Mouse (Mus musculus): Measurements from ENCODE around the gene Poc1a. TPM values are rescaled to one million over a fixed set of nuclear protein-coding genes. Genes with fewer than 3 reads are reported as not detected.

Poc1a gene
- total RNA-seq (2012; rRNA removed) (42.7 and 46.7 TPM in 2 replicates), total RNA-seq (2014; rRNA removed) (24.2 and 24.5 TPM in 2 replicates), polyA plus RNA-seq (2012; ENCODE audit: insufficient read length, low read depth) (31.9 and 39.8 TPM in 2 replicates)

DNA sequence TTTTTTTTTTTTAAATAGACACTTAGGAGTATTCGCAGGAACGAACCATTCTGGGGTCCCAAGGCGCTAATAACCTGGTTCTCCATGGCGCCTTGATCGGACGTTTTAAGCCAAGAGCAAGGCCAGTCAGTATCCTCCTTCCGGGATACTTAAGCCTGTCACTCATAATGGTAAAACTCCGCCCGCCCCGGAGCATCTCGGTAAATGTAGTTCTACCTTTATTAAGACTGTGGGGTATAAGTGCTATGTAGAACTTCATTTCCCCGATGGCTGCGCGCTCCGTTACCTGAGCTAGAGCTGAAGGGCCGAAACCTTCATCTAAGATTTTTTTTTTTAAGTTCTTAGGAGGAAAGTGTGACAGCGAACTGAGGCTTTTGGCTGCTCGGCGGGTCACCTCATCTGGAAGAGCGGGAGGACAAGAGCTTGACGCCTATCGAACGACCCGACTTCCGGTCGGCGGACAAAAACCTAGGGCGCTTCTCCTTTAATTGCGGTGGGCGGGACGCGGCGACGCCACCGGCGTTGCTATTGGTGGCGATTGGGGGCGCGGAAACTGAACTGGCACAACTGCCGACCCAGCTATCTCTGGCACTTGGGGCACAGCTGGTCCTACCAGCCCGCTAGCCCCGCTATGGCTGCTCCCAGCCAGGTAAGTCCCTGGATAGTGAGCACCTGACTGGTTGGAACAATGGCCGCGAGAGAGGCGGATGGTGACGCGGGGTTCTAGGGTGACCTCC, at the start of gene Poc1a:
TSS of gene Poc1a (plus strand) at position 254 of the 737 bp plus-strand sequence.
- Histone ChIP-seq H3K4me1 (ENCODE audit: control insufficient read depth in 1 of 2, insufficient read depth in 2 of 2) (peaks cover 4 to 20% of the 10 kb centered on the region in 2 experiments), H3K9ac (ENCODE audit: insufficient read depth, low read depth) (peak within 1 kb of the TSS; percentile 100), H3K36me3 (replicated peaks in 1 of 2; ENCODE audit: control insufficient read depth in 1 of 2, insufficient read depth in 1 of 2, low read length in 1 of 2) (peaks cover 11 to 30% of the 10 kb centered on the region in 2 experiments), H3K27ac (ENCODE audit: insufficient read depth, low read depth) (peak within 1 kb of the TSS; percentile 49; the same call in 1 of the 2 replicates), H3K79me2 (replicated peaks; ENCODE audit: control insufficient read depth, extremely low read depth, insufficient read depth, poor library complexity, severe bottlenecking) (peaks cover 7% of the 10 kb centered on the region), H3K9me3 (replicated peaks; ENCODE audit: low read length) (no peaks in the 10 kb centered on the region), H3K27me3 (replicated peaks) (no peaks in the 10 kb centered on the region), H3K4me2 (ENCODE audit: insufficient read depth, low read depth, poor library complexity, severe bottlenecking) (peak within 1 kb of the TSS; percentile 93), H3K4me3 (replicated peaks in 1 of 3; ENCODE audit: low read depth in 2 of 3, low read length in 2 of 3, poor library complexity in 1 of 3) (peak within 1 kb of the TSS; percentile 81 to 92 (median 87))
- dilution Hi-C loops (cut with MboI; ENCODE audit: extremely low pct_ligation_motif_present, extremely low pct_unique_long_range_greater_than_20kb, low sequenced_read_pairs) = no loop called here
- in situ Hi-C loops (cut with MboI; ENCODE audit: low pct_ligation_motif_present, low pct_unique_long_range_greater_than_20kb, low sequenced_read_pairs) = loop anchor here (5.0 kb wide), 1 partner anchor 64 kb away; no protein-coding TSS in a partner anchor
- TF ChIP-seq UBTF (IDR thresholded peaks at IDR 0.05; ENCODE audit: low read depth, low read length) = no peak
- TF ChIP-seq TCF12 (IDR thresholded peaks at IDR 0.05; ENCODE audit: low read depth, low read length) = no peak; the same call in 1 of the 2 replicates
- TF ChIP-seq CTCF (conservative IDR thresholded peaks at IDR 0.05 in 1 of 2, IDR thresholded peaks at IDR 0.05 in 1 of 2; ENCODE audit: low read depth in 2 of 2, low read length in 2 of 2) = no peak
- peak; percentile 95 for TF ChIP-seq SIN3A (IDR thresholded peaks at IDR 0.05; ENCODE audit: low read length)
- peak; percentile 65 for TF ChIP-seq CHD2 (IDR thresholded peaks at IDR 0.05; ENCODE audit: low read length)
- TF ChIP-seq ZMIZ1 (IDR thresholded peaks at IDR 0.05; ENCODE audit: low read depth, low read length) = peak; percentile 59
- TF ChIP-seq MYC (IDR thresholded peaks at IDR 0.05; ENCODE audit: low read depth, low read length) = no peak; the same call in 1 of the 2 replicates
- TF ChIP-seq HCFC1 (IDR thresholded peaks at IDR 0.05; ENCODE audit: low read depth, low read length) = peak; percentile 98
- TF ChIP-seq ZKSCAN1 (IDR thresholded peaks at IDR 0.05; ENCODE audit: borderline replicate concordance, low read depth, low read length) = no peak
- no peak for TF ChIP-seq PAX5 (IDR thresholded peaks at IDR 0.05; ENCODE audit: low read length)
- peak; percentile 35; the same call in 1 of the 2 replicates for TF ChIP-seq MXI1 (IDR thresholded peaks at IDR 0.05; ENCODE audit: low read depth, low read length)
- TF ChIP-seq E2F4 (IDR thresholded peaks at IDR 0.05; ENCODE audit: insufficient replicate concordance, low read depth, low read length) = 0 out of 2 replicates have a peak, but pooled peaks have one; percentile 70
- no peak for TF ChIP-seq USF1 (IDR thresholded peaks at IDR 0.05; ENCODE audit: low read depth, low read length)
- TF ChIP-seq TBP (conservative IDR thresholded peaks at IDR 0.05; ENCODE audit: low read depth, low read length) = peak; percentile 87
- peak; percentile 28; the same call in 1 of the 2 replicates for TF ChIP-seq USF2 (conservative IDR thresholded peaks at IDR 0.05; ENCODE audit: low read depth, low read length)
- TF ChIP-seq NELFE (IDR thresholded peaks at IDR 0.05; ENCODE audit: low read depth, low read length) = peak; percentile 87
- TF ChIP-seq ELF1 (IDR thresholded peaks at IDR 0.05; ENCODE audit: low read depth, low read length) = peak; percentile 96
- peak; percentile 68 for TF ChIP-seq POLR2A (IDR thresholded peaks at IDR 0.05; ENCODE audit: low read depth, low read length)
- TF ChIP-seq GABPA (IDR thresholded peaks at IDR 0.05; ENCODE audit: insufficient replicate concordance, low read depth, low read length) = peak; percentile 66; the same call in 1 of the 2 replicates
- TF ChIP-seq KAT2A (IDR thresholded peaks at IDR 0.05; ENCODE audit: insufficient replicate concordance, low read length) = peak; percentile 96; the same call in 1 of the 2 replicates
- TF ChIP-seq POLR2AphosphoS2 (IDR thresholded peaks at IDR 0.05; ENCODE audit: low read depth, low read length) = peak; percentile 77; the same call in 1 of the 2 replicates
- no peak for TF ChIP-seq MEF2A (IDR thresholded peaks at IDR 0.05; ENCODE audit: borderline replicate concordance, low read depth, low read length)
- TF ChIP-seq ETS1 (conservative IDR thresholded peaks at IDR 0.05; ENCODE audit: low read depth, low read length) = no peak
- TF ChIP-seq NRF1 (IDR thresholded peaks at IDR 0.05; ENCODE audit: low read depth, low read length) = 0 out of 2 replicates have a peak, but pooled peaks have one; percentile 0
- DNase-seq (ENCODE audit: extremely low read depth) = peak; percentile 95
